Mouse (Mus musculus) kidney, postnatal 0 days (tissue): ENCODE measurements around the gene Polr1a. TPM values are rescaled to one million over a fixed set of nuclear protein-coding genes. Genes with fewer than 3 reads are reported as not detected.

ENCODE experiments used
- ATAC-seq: fragments of 200-750 bp; cut with Nextera tagmentation; replicated peaks from 2 replicates; pipeline ENCODE4 v1.8.0; 2017; ENCODE audit warnings: low read depth, moderate number of reproducible peaks, moderate TSS enrichment, moderate library complexity; ENCODE audit not compliant: low FRiP score
- DNase-seq: peaks from one replicate; pipeline ENCODE4 v3.0.0-alpha.2; 2016; ENCODE audit warnings: low spot score
- H3K27ac ChIP-seq: fragments of 300-500 bp; sonication (generic); 2 replicates; pipeline ENCODE4 v1.5.1; 2014; ENCODE audit warnings: mild to moderate bottlenecking
- H3K27me3 ChIP-seq: fragments of 300-500 bp; sonication (generic); 2 replicates; pipeline ENCODE4 v1.6.1; 2014; ENCODE audit warnings: low read length, mixed read lengths; ENCODE audit not compliant: insufficient read depth
- H3K36me3 ChIP-seq: fragments of 300-500 bp; sonication (generic); 2 replicates; pipeline ENCODE4 v1.6.1; 2014; ENCODE audit warnings: low read length, mixed read lengths; ENCODE audit not compliant: insufficient read depth
- H3K4me1 ChIP-seq: fragments of 300-500 bp; sonication (generic); replicated peaks from 2 replicates; pipeline ENCODE4 v1.6.1; 2014; ENCODE audit warnings: antibody characterized with exemption, low read length, mixed read lengths; ENCODE audit not compliant: insufficient read depth
- H3K4me2 ChIP-seq: fragments of 300-500 bp; sonication (generic); 2 replicates; pipeline ENCODE4 v1.6.1; 2014; ENCODE audit warnings: mild to moderate bottlenecking, low read length, moderate library complexity, mixed read lengths
- H3K4me3 ChIP-seq: fragments of 300-500 bp; sonication (generic); replicated peaks from 2 replicates; pipeline ENCODE4 v1.5.1; 2014; ENCODE audit warnings: low read depth, low read length
- H3K9ac ChIP-seq: fragments of 300-500 bp; sonication (generic); 2 replicates; pipeline ENCODE4 v1.6.1; 2014; ENCODE audit warnings: low read depth, low read length
- H3K9me3 ChIP-seq: fragments of 300-500 bp; sonication (generic); replicated peaks from 2 replicates; pipeline ENCODE4 v1.6.1; 2016; ENCODE audit warnings: low read length, inconsistent platforms, mixed read lengths
- CTCF ChIP-seq: IDR thresholded peaks from 2 replicates; pipeline ENCODE4 v1.5.1; 2016; ENCODE audit warnings: antibody characterized with exemption, low read depth, mild to moderate bottlenecking, moderate library complexity
- WGBS: fragments of 180-500 bp; shearing (Covaris S2); extraction: QIAGEN DNeasy Blood & Tissue Kit; methylation state at CpG from one replicate; pipeline ENCODE4 v1.1.7; 2014; 5-methylcytosine and 5-hydroxymethylcytosine counted together
- polyA plus RNA-seq: library from polyadenylated mRNA; unstranded; fragments of >200 nt; fragmentation: Nextera tagmentation; extraction: Ambion mirVana; gene quantifications from 2 replicates; pipeline ENCODE4 v1.2.1, GENCODE M21; 2015

Polr1a gene
- polyA plus RNA-seq, 1 experiment from 2014 or later = 17.5 TPM

DNA sequence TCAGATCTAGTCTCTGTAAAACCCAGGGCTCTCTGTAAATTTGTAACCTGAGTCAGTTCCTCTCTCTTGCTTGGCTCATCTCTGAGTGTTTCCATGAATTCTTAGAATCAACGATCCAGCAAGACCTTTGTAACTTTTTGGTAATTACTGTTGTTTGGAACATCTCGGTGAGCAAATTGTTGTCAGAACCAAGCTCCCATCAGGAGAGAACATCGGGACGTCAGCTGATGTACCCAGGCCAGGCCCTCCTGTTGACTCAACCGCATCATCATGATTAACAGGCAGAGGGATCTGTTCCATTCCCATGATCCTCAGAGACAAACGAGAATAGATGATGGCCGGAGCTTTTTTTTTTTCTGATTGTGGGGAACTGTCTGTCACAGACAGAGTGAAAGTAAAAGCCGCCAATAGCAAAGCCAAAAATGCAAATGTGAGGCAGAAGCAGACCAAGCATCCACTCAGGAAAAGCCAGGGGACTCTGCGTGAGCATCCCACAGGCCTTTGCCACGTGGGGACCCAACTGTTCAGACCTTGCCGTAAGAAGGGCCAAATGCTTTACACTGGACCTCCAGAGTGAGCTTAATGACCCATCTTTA lies 91.2 kb downstream of the Polr1a start:
- H3K4me2 ChIP-seq = no peak overlapping the region
- H3K36me3 ChIP-seq = no peaks in the 10 kb centered on the region
- H3K4me3 ChIP-seq = no peak overlapping the region
- H3K9ac ChIP-seq = no peak overlapping the region
- H3K27me3 ChIP-seq = no peaks in the 10 kb centered on the region
- DNase-seq (no peak), ATAC-seq (no peak)
- 57% methylated on average over 11 of the region's 11 CpGs for WGBS
- TF ChIP-seq CTCF = no peak
- no peaks in the 10 kb centered on the region for H3K9me3 ChIP-seq
- no peaks in the 10 kb centered on the region for H3K4me1 ChIP-seq
- no peak overlapping the region for H3K27ac ChIP-seq

DNA sequence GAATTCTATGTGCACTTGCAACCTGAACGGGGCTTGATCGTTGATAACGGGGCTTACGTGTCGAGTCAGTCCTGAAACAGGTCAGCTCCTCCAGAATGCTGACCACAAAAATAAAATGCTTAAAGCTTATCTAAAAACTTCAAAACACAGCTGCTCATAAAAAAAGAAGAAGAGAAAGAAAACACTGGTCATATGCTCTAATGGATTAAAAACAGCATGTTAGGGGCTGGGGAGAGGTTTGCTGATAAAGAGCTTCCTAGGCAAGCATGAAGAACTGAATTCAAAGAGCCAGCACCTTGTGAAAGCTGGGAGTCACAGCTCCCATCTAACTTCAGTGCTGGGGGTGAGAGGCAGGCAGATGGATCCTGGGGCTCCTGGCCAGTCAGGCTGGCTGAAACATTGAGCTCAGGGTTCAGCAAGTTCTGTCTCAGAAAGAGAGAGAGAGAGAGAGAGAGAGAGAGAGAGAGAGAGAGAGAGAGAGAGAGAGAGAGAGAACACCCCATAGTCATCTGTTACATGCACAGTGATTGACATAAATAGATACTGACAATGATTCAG lies 92.4 kb downstream of the Polr1a start:
- 81% methylated on average over 5 of the region's 5 CpGs for WGBS

DNA sequence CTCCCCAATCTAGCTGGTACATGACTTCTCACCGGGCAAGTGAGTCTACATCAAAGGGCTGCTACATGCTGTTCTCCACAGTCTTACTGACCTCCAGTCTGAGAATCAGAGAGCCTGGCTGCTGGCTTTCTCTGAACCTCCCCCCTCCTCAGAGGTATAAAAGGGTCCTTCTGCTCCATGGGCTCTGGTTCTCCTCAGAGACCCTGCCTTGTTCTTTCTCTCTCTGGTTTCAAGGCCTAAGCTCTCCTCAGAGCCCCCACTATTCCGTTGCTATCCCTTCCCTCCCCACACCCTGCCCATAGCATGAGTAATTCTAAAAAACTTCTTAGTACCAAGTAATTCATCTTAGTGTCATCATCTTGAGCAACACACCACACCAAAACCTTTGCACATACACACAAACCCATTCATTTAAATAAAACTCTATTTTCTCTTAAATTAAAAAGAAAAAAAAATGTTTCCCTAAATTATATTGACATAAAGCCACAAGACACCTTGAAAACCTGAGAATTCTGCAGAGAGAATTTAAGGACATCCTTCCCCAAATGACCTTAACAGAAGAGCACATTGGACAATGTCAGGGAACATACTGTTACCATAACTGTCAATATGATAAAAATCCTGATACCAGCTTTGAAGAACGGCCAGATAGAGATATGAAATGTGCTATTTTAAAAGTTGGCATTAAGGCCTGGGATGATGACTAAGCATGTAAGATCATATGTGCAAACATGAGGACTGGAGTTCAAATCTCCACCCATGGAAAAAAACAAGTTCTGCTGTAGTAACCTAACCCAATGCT lies 98.8 kb downstream of the Polr1a start:
- H3K4me3 ChIP-seq = no peak overlapping the region
- no peak for DNase-seq
- H3K27me3 ChIP-seq = no peaks in the 10 kb centered on the region
- H3K36me3 ChIP-seq = no peaks in the 10 kb centered on the region
- 73% methylated on average over 3 of the region's 3 CpGs for WGBS
- H3K27ac ChIP-seq = no peak overlapping the region
- no peak for TF ChIP-seq CTCF
- no peak overlapping the region for H3K9ac ChIP-seq
- no peak for ATAC-seq
- no peaks in the 10 kb centered on the region for H3K4me1 ChIP-seq
- H3K4me2 ChIP-seq = no peak overlapping the region
- no peaks in the 10 kb centered on the region; the same call in 1 of the 2 replicates for H3K9me3 ChIP-seq

More for the DNA sequence above, 92.4 kb downstream of the Polr1a start:
- no peak for TF ChIP-seq CTCF
- no peak overlapping the region for H3K27ac ChIP-seq
- no peaks in the 10 kb centered on the region for H3K36me3 ChIP-seq
- H3K9ac ChIP-seq = no peak overlapping the region
- H3K4me1 ChIP-seq = no peaks in the 10 kb centered on the region
- H3K27me3 ChIP-seq = no peaks in the 10 kb centered on the region
- no peak overlapping the region for H3K4me3 ChIP-seq
- no peak overlapping the region for H3K4me2 ChIP-seq
- no peaks in the 10 kb centered on the region for H3K9me3 ChIP-seq
- no peak for DNase-seq
- no peak for ATAC-seq

DNA sequence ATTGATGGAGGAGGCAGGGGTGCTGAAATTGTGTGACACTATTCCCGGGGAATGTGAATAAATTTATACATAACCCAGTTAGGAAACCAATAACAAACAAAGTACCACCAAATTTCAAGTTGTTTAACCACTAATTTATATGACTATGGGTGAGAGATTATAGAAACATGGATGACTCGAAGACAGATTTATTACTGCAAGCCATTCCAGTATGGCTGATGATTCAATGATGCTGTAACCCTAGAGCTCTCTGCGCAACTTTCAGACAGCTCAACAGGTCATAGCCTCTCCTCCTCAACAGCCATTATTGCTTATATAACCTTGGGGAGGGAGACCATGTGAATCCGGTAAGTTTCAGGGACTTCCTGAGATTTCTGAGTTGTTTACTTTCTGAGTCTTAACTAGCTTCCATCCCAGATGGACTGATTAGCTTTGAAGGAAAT lies 99.4 kb downstream of the Polr1a start:
- H3K4me3 ChIP-seq = no peak overlapping the region
- WGBS = 81% methylated on average over 4 of the region's 4 CpGs
- no peak overlapping the region for H3K27ac ChIP-seq
- no peak for TF ChIP-seq CTCF
- no peak overlapping the region for H3K9ac ChIP-seq
- no peaks in the 10 kb centered on the region; the same call in 1 of the 2 replicates for H3K9me3 ChIP-seq
- H3K4me2 ChIP-seq = no peak overlapping the region
- DNase-seq (no peak), ATAC-seq (no peak)
- no peaks in the 10 kb centered on the region for H3K27me3 ChIP-seq
- H3K4me1 ChIP-seq = no peaks in the 10 kb centered on the region
- no peaks in the 10 kb centered on the region for H3K36me3 ChIP-seq

DNA sequence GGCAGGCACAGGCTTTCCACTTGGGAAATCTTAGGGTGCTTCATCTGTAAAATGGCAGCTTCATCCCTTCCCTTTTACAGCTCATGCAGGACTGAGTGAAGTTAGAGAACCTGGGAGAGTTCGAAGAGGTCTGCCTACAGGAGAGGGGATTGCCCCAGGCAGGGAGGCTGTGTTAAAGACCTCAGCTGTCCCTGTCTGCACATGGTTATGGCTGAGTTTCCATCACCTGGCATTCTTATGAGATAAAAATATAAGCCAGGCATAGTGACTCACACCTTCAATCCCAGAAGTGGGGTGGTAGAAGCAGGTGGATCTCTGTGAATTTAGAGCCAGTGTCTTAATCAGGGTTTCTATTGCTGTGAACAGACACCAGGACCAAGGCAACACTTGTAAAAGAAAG lies 100.6 kb downstream of the Polr1a start:
- Histone ChIP-seq H3K27me3 (no peaks in the 10 kb centered on the region), H3K9me3 (no peaks in the 10 kb centered on the region; the same call in 1 of the 2 replicates), H3K36me3 (no peaks in the 10 kb centered on the region), H3K9ac (no peak overlapping the region), H3K27ac (no peak overlapping the region), H3K4me2 (no peak overlapping the region), H3K4me3 (no peak overlapping the region), H3K4me1 (no peaks in the 10 kb centered on the region)
- no peak for TF ChIP-seq CTCF
- ATAC-seq = no peak
- WGBS = 95% methylated on average over 1 of the region's 1 CpGs
- DNase-seq = no peak

DNA sequence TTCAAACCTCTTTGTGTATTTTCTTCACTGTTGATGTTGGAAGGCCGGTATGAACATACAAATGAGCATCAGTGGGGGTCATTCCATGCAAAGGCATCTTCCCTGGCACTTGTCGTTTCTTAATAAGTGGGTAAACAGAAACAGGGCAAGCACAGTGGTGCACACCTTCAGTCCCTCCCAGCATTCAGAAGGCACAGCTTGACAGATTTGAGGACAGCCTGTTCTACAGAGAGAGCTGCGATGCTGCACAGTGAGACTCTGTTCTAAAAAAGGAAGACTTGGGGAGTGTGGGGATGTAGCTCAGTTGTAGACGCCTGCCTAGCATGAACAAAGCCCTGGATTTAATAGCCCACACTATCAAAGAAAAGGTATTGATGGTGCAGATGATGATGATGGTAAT lies 105.2 kb downstream of the Polr1a start:
- 77% methylated on average over 4 of the region's 4 CpGs for WGBS
- H3K27ac ChIP-seq = no peak overlapping the region
- no peak overlapping the region for H3K4me2 ChIP-seq
- TF ChIP-seq CTCF = no peak
- H3K9ac ChIP-seq = no peak overlapping the region
- no peaks in the 10 kb centered on the region for H3K27me3 ChIP-seq
- H3K4me3 ChIP-seq = no peak overlapping the region
- H3K9me3 ChIP-seq = no peaks in the 10 kb centered on the region
- ATAC-seq (no peak), DNase-seq (no peak)
- no peaks in the 10 kb centered on the region for H3K4me1 ChIP-seq
- no peaks in the 10 kb centered on the region for H3K36me3 ChIP-seq
